Mouse (Mus musculus) heart, embryonic 14.5 days (tissue): ENCODE measurements around the gene Fam131c. TPM values are rescaled to one million over a fixed set of nuclear protein-coding genes. Genes with fewer than 3 reads are reported as not detected.
A peak's percentile ranks its signal among the peaks of the same experiment; 100 is the strongest.

Experiments used
- ATAC-seq: fragments of 200-750 bp; cut with Nextera tagmentation; 2 replicates; pipeline ENCODE4 v1.8.0; 2017; ENCODE audit warnings: low read depth, moderate TSS enrichment; ENCODE audit not compliant: insufficient number of reproducible peaks, insufficient read depth, low FRiP score
- H3K27ac ChIP-seq, 2 experiments: fragments of 200-500 bp in 1 of 2; fragments of 300-500 bp in 1 of 2; sonication (generic) in 1 of 2; replicated peaks in 1 of 2; 2 replicates each; pipeline ENCODE4 v1.5.1; 2012 to 2014; ENCODE audit warnings: low read depth in 2 of 2, low read length in 2 of 2, control low read depth in 1 of 2, mild to moderate bottlenecking in 1 of 2, mixed read lengths in 1 of 2; ENCODE audit not compliant: control insufficient read depth in 1 of 2, insufficient read depth in 1 of 2
- H3K27me3 ChIP-seq: fragments of 300-500 bp; sonication (generic); 2 replicates; pipeline ENCODE4 v1.6.1; 2014; ENCODE audit warnings: mild to moderate bottlenecking, low read length, control low read depth; ENCODE audit not compliant: control insufficient read depth, insufficient read depth
- H3K36me3 ChIP-seq: fragments of 300-500 bp; sonication (generic); 2 replicates; pipeline ENCODE4 v1.6.1; 2014; ENCODE audit warnings: mild to moderate bottlenecking, control low read depth, low read length, mixed read lengths; ENCODE audit not compliant: control insufficient read depth, insufficient read depth
- H3K4me1 ChIP-seq, 2 experiments: fragments of 200-500 bp in 1 of 2; fragments of 300-500 bp in 1 of 2; sonication (generic) in 1 of 2; 2 replicates each; pipeline ENCODE4 v1.6.1; 2012 to 2014; ENCODE audit warnings: low read length in 2 of 2, control low read depth in 1 of 2, mixed read lengths in 1 of 2; ENCODE audit not compliant: control insufficient read depth in 2 of 2, insufficient read depth in 2 of 2
- H3K4me2 ChIP-seq: fragments of 300-500 bp; sonication (generic); 2 replicates; pipeline ENCODE4 v1.6.1; 2014; ENCODE audit warnings: mild to moderate bottlenecking, low read length
- H3K4me3 ChIP-seq, 2 experiments: fragments of 200-500 bp in 1 of 2; fragments of 300-500 bp in 1 of 2; sonication (generic) in 1 of 2; 2 replicates each; pipeline ENCODE4 v1.5.1; 2012 to 2014; ENCODE audit warnings: low read length in 2 of 2, mild to moderate bottlenecking in 2 of 2, control low read depth in 1 of 2, low read depth in 1 of 2, moderate library complexity in 1 of 2; ENCODE audit not compliant: control insufficient read depth in 1 of 2, insufficient read depth in 1 of 2
- H3K9ac ChIP-seq: fragments of 300-500 bp; sonication (generic); 2 replicates; pipeline ENCODE4 v1.6.1; 2014; ENCODE audit warnings: mild to moderate bottlenecking, low read length
- H3K9me3 ChIP-seq: fragments of 300-500 bp; sonication (generic); 2 replicates; pipeline ENCODE4 v1.6.1; 2016; ENCODE audit warnings: low read length, control low read depth; ENCODE audit not compliant: control insufficient read depth
- WGBS: fragments of 180-500 bp; shearing (Covaris S2); extraction: QIAGEN DNeasy Blood & Tissue Kit; methylation state at CpG from one replicate; pipeline ENCODE4 v1.1.7; 2014; 5-methylcytosine and 5-hydroxymethylcytosine counted together
- polyA plus RNA-seq: library from polyadenylated mRNA; unstranded; fragments of >200 nt; fragmentation: Nextera tagmentation; extraction: Ambion mirVana; gene quantifications from 2 replicates; pipeline ENCODE4 v1.2.1, GENCODE M21; 2014

The Fam131c gene
- polyA plus RNA-seq, 1 experiment from 2014 or later: 0.92 TPM

DNA sequence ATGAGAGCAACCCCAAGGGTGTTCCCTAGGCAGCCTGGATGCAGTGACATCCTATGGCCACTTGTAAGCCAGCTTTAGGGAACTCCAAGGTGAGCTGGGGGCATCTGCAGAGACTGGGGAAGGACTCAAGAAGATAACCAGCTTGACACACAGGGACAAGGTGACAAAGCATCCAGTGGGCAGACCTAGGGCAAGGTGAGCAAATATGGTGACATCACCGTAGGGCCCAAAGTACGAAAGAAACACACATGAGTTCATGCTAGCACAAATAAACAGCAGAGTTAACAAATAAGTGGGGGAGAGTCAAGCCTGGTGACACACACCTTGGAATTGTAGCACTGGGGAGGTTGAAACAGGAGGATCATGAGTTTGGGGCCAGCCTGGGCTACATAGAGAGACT is 36.6 kb upstream of the Fam131c start:
- Histone ChIP-seq H3K9ac (no peak overlapping the region), H3K4me2 (no peak overlapping the region), H3K27ac (no peak overlapping the region), H3K27me3 (no peaks in the 10 kb centered on the region), H3K4me1 (peaks cover 22 to 24% of the 10 kb centered on the region in 2 experiments), H3K4me3 (no peak overlapping the region), H3K9me3 (no peaks in the 10 kb centered on the region), H3K36me3 (peaks cover 9% of the 10 kb centered on the region)
- 97% methylated on average over 2 of the region's 2 CpGs for WGBS
- no peak for ATAC-seq

DNA sequence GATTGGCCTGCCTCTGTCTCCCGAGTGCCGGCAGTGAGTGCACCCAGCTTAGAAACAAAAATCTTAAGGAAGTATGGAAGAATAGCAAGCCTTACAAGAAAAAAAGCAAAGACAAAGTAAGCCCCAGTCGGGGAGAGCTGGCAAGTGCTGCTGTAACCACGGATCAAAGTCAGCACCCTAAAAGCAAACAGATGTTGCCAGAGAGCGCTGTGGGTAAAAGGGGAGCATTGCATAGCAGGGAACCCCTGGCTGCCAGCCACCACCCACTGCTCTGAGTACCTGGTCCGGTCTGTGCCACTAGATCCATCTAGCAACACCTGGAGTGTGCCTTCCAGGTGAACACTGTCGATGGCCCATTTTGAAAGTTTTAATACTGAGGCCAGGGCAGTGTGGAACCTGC is 35.8 kb upstream of the Fam131c start:
- Histone ChIP-seq H3K4me2 (no peak overlapping the region), H3K4me3 (no peak overlapping the region), H3K36me3 (peaks cover 9% of the 10 kb centered on the region), H3K27me3 (no peaks in the 10 kb centered on the region), H3K9me3 (no peaks in the 10 kb centered on the region), H3K27ac (no peak overlapping the region), H3K4me1 (peaks cover 16 to 17% of the 10 kb centered on the region in 2 experiments), H3K9ac (no peak overlapping the region)
- no peak for ATAC-seq
- 76% methylated on average over 7 of the region's 7 CpGs for WGBS

DNA sequence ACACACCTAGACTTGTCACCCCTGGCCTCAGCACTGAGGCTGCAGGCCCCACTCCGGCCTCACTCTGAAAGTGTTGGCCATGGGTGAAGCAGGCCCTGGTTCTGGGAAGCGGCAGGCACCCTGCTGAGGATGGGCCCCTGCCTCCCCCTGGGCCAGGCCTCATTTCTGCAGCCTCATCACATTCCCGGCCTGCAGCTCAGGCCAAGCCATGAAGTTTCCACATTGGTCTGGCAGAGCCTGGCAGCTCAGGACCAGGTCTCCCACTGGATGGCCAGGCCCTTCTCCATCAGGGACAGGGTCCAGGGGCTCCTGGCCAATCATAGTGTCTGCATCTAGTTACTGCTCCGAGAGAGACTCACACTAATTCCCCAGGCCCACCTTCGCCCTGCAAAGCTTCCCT is 33.3 kb upstream of the Fam131c start:
- 63% methylated on average over 5 of the region's 5 CpGs for WGBS
- no peak overlapping the region for H3K4me3 ChIP-seq
- H3K4me2 ChIP-seq: no peak overlapping the region
- H3K9ac ChIP-seq: peak overlapping the region; percentile 1; the same call in 1 of the 2 replicates
- no peak overlapping the region for H3K27ac ChIP-seq
- ATAC-seq: no peak
- H3K27me3 ChIP-seq: no peaks in the 10 kb centered on the region
- no peaks in the 10 kb centered on the region for H3K9me3 ChIP-seq
- H3K36me3 ChIP-seq: no peaks in the 10 kb centered on the region
- peaks cover 25% of the 10 kb centered on the region in 2 experiments for H3K4me1 ChIP-seq

DNA sequence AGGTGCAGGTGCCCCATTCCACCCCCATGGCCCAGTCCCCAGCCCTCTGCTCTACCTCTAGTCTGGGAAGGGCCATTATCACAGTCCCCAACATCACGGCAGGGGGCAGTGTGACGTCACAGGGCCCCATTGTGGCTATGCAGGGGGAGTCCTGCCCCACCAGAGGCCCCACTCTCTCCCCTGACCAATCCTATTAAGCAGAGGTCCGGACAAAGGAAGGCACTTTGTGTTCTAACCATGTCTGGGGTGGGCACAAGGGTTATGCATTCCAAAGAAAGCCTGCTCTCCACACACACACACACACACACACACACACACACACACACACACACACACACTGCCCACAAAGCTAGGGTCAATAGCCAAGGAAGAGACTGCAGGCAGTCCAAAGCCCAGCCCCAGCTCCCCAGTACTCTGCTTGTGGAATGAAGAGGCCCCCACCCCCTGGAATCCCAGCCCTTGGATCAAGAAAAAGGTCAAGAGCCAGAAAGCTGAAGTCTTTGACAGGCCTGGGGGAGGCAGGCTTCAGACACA is 32.7 kb upstream of the Fam131c start:
- 10% methylated on average over 3 of the region's 3 CpGs for WGBS
- H3K9ac ChIP-seq: no peak overlapping the region

DNA sequence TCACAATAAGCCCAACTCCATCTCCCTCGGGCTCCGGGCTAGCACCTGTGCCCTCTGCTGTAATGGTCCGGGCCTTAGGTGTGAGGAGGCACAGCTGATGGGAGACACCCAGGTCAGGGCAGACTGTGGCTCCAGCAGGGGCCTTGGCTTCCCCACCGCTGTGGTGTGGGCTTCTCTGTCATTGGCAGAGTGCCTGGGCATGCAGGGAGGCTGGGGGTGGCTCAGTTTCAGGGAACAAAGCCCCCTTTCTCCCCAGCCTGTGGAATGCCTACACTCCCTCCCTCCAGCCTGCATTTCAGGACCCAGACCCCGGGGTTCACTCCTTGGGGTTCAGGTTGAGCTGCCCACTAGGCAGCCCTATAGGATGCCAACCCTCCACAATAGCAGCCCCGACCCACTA is 31.8 kb upstream of the Fam131c start:
- Histone ChIP-seq H3K36me3 (no peaks in the 10 kb centered on the region), H3K9me3 (no peaks in the 10 kb centered on the region), H3K9ac (no peak overlapping the region), H3K4me2 (no peak overlapping the region), H3K27ac (no peak overlapping the region), H3K27me3 (no peaks in the 10 kb centered on the region), H3K4me1 (peaks cover 25% of the 10 kb centered on the region in 2 experiments), H3K4me3 (no peak overlapping the region)
- ATAC-seq: no peak
- 74% methylated on average over 6 of the region's 6 CpGs for WGBS

More for the DNA sequence above, 32.7 kb upstream of the Fam131c start:
- Histone ChIP-seq H3K4me3 (no peak overlapping the region), H3K4me2 (no peak overlapping the region), H3K27me3 (no peaks in the 10 kb centered on the region), H3K4me1 (peaks cover 25% of the 10 kb centered on the region in 2 experiments), H3K36me3 (no peaks in the 10 kb centered on the region), H3K9me3 (no peaks in the 10 kb centered on the region), H3K27ac (no peak overlapping the region)
- no peak for ATAC-seq

DNA sequence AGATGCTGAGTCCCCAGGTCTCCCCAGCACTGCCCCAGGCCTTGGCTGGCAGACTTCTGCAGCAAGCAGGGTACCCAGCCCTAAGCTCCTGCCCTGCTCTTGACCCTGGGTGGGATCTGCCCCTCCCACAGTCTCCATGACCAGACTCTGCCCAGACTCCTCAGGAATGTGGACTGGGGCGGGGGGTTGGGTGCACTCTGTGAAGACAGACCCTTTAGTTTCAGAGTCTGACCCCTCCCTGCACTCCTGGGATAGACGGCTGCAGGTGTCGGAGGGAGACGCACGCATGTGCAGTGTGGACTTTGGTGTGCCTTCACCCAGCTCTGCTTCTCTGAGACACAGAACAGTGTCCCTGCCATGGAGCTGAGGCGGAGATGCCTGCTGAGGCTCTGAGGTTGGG is 30.0 kb upstream of the Fam131c start:
- WGBS: 42% methylated on average over 6 of the region's 6 CpGs
- Histone ChIP-seq H3K36me3 (no peaks in the 10 kb centered on the region), H3K4me3 (no peak overlapping the region), H3K9ac (no peak overlapping the region), H3K9me3 (no peaks in the 10 kb centered on the region), H3K27me3 (no peaks in the 10 kb centered on the region), H3K27ac (no peak overlapping the region), H3K4me2 (no peak overlapping the region), H3K4me1 (peaks cover 25% of the 10 kb centered on the region in 2 experiments)
- no peak for ATAC-seq

DNA sequence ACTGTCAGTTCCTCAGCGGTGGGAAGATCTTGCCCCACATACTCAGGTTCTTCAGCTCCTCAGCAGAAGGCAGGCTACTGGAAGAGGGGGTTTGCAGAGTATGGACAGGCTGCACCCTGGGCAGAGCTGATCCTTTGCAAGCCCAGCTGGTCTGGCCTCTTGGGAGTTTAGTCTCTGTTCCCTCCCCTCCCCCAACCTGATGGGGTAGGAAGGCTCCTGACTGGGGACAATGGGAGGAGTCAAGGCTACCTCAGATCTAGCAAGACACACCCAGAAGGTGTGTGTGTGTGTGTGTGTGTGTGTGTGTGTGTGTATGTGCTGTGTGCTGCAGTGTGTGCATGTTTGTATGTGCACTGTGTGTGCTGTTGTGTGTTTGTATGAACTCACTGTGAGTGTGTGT is 29.2 kb upstream of the Fam131c start:
- Histone ChIP-seq H3K27ac (no peak overlapping the region), H3K4me3 (no peak overlapping the region), H3K9ac (no peak overlapping the region), H3K27me3 (no peaks in the 10 kb centered on the region), H3K4me1 (peaks cover 25% of the 10 kb centered on the region in 2 experiments), H3K4me2 (no peak overlapping the region), H3K9me3 (no peaks in the 10 kb centered on the region), H3K36me3 (no peaks in the 10 kb centered on the region)
- ATAC-seq: no peak
- WGBS: 23% methylated on average over 1 of the region's 1 CpGs

DNA sequence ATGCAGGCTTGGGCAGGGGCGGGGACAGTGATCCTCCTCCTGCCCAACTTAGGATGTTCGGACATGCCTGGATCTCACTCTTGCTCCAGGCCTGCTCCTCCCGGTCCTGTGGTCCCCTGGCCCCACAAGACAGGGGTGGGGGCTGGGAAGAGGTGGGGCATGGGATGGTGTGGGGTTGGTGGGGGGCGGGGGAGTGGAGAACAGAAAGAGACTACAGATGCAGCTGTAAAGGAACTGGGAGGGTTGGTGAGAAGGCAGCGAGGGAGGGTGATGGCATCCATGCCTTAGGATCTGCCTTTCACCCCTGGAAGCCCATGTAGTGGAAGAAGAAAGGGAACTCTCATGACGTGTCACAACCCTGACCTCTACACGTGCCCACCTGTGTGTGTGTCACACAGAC is 26.5 kb upstream of the Fam131c start:
- 64% methylated on average over 7 of the region's 7 CpGs for WGBS
- no peak overlapping the region for H3K4me2 ChIP-seq
- H3K27ac ChIP-seq: no peak overlapping the region
- no peak overlapping the region for H3K9ac ChIP-seq
- peaks cover 8 to 9% of the 10 kb centered on the region in 2 experiments; a peak in 3 of 4 replicates for H3K4me1 ChIP-seq
- no peak overlapping the region for H3K4me3 ChIP-seq
- no peaks in the 10 kb centered on the region for H3K36me3 ChIP-seq
- no peak for ATAC-seq
- H3K27me3 ChIP-seq: no peaks in the 10 kb centered on the region
- H3K9me3 ChIP-seq: 0 out of 2 replicates have a peak, but pooled peaks cover under 1% of the 10 kb centered on the region
